Mouse (Mus musculus) limb, embryonic 12.5 days (tissue): ENCODE measurements at regions not wholly inside any gene's neighbourhood (a gene's known extent, or its start where the extent isn't known, plus 50 kb on each side); places are given as distances from the start of the nearest gene placed in this dataset.

Experiments used
- ATAC-seq: fragments of 200-750 bp; cut with Nextera tagmentation; 2 replicates; pipeline ENCODE4 v1.8.0; 2017; ENCODE audit warnings: low read depth, moderate TSS enrichment; ENCODE audit not compliant: insufficient number of reproducible peaks, insufficient read depth, low FRiP score, low TSS enrichment
- H3K27ac ChIP-seq: fragments of 300-500 bp; sonication (generic); 2 replicates; pipeline ENCODE4 v1.5.1; 2016; ENCODE audit warnings: mild to moderate bottlenecking, moderate library complexity
- H3K27me3 ChIP-seq: fragments of 300-500 bp; sonication (generic); 2 replicates; pipeline ENCODE4 v1.6.1; 2016; ENCODE audit warnings: mild to moderate bottlenecking, moderate library complexity
- H3K36me3 ChIP-seq: fragments of 300-500 bp; sonication (generic); 2 replicates; pipeline ENCODE4 v1.6.1; 2016; ENCODE audit warnings: mild to moderate bottlenecking, moderate library complexity
- H3K4me1 ChIP-seq: fragments of 300-500 bp; sonication (generic); replicated peaks from 2 replicates; pipeline ENCODE4 v1.6.1; 2016
- H3K4me2 ChIP-seq: fragments of 300-500 bp; sonication (generic); 2 replicates; pipeline ENCODE4 v1.6.1; 2016; ENCODE audit warnings: mild to moderate bottlenecking, moderate library complexity
- H3K4me3 ChIP-seq: fragments of 300-500 bp; sonication (generic); replicated peaks from 2 replicates; pipeline ENCODE4 v1.5.1; 2016; ENCODE audit warnings: mild to moderate bottlenecking
- H3K9ac ChIP-seq: fragments of 300-500 bp; sonication (generic); replicated peaks from 2 replicates; pipeline ENCODE4 v1.6.1; 2016; ENCODE audit warnings: mild to moderate bottlenecking, moderate library complexity
- H3K9me3 ChIP-seq: fragments of 300-500 bp; sonication (generic); 2 replicates; pipeline ENCODE4 v1.6.1; 2016; ENCODE audit warnings: mild to moderate bottlenecking, moderate library complexity
- WGBS: fragments of 180-500 bp; shearing (Covaris S2); methylation state at CpG from one replicate; pipeline ENCODE4 v1.1.7; 2016; 5-methylcytosine and 5-hydroxymethylcytosine counted together

DNA sequence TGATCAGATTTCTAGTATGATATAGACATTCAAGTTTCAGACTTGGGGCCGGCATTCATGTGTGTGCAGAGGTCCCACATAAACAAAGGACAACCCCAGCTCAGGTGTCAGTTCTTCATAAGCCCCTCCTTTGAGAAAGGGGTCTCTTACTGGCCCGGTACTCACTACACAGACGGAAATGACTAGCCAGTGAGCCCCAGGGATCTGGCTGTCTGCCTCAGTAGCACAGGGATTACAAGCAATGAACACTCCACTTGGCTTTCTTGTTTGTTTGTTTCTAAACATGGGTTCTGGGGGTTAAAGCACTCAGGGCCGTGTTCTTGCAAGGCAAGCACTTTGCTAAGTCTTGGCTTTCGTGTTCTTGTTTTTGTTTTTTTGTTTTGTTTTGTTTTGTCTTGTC is 115.3 kb upstream of the Atp6ap2 start:
- Histone ChIP-seq H3K27ac (no peak overlapping the region), H3K27me3 (peaks cover 15% of the 10 kb centered on the region), H3K9me3 (no peaks in the 10 kb centered on the region), H3K4me1 (peaks cover 16% of the 10 kb centered on the region), H3K4me2 (no peak overlapping the region), H3K4me3 (no peak overlapping the region), H3K9ac (no peak overlapping the region), H3K36me3 (no peaks in the 10 kb centered on the region)
- no peak for ATAC-seq
- 66% methylated on average over 5 of the region's 5 CpGs for WGBS

DNA sequence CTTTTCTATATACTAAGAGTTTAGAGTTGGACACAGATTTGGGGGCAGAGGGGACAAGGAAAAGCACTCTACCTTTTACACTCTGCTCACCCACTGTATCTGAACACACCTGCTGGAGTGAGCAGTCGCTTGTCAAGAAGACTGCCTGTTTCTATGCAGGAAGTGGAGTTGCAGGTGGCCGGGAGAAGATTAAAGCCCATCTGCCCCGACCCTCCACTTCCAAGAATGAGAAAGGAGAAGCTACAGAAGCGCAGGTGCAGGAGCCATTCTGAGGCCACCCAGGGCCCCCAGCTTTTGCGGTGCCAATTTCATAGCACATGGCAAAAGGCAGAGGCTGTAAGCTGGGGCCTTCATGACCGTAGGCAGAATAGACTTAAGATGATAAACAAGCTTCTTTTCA is 108.4 kb upstream of the Atp6ap2 start:
- ATAC-seq: no peak
- no peak overlapping the region for H3K9ac ChIP-seq
- no peaks in the 10 kb centered on the region for H3K4me1 ChIP-seq
- H3K36me3 ChIP-seq: no peaks in the 10 kb centered on the region
- H3K27me3 ChIP-seq: peaks cover 16% of the 10 kb centered on the region
- 75% methylated on average over 6 of the region's 6 CpGs for WGBS
- no peak overlapping the region for H3K4me3 ChIP-seq
- H3K9me3 ChIP-seq: no peaks in the 10 kb centered on the region
- no peak overlapping the region for H3K27ac ChIP-seq
- no peak overlapping the region for H3K4me2 ChIP-seq

DNA sequence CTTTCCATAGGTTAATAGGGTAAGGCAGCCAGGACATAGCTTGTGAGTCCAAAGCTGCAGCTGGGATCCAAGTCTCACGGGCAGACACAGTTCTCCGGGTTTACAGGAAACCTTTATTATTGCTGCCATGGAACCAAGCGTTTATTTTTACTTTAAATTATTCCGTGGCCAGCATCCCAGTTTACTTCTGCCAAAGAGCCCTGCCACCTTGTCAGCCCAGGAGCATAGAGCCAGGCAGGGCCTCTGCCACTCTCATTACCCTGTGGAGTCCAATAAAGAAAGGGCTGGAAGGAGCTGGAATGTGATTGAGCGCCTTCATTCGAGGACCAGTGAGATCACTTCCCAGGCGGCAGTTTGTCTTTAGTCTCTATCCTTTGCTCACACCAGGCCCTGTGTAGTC is 96.6 kb upstream of the Atp6ap2 start:
- WGBS: 73% methylated on average over 7 of the region's 7 CpGs
- Histone ChIP-seq H3K4me3 (no peak overlapping the region), H3K4me1 (0 out of 2 replicates have a peak, but pooled peaks cover 4% of the 10 kb centered on the region), H3K9me3 (no peaks in the 10 kb centered on the region), H3K27me3 (peaks cover 45% of the 10 kb centered on the region), H3K36me3 (no peaks in the 10 kb centered on the region), H3K27ac (no peak overlapping the region), H3K4me2 (no peak overlapping the region), H3K9ac (no peak overlapping the region)
- no peak for ATAC-seq

DNA sequence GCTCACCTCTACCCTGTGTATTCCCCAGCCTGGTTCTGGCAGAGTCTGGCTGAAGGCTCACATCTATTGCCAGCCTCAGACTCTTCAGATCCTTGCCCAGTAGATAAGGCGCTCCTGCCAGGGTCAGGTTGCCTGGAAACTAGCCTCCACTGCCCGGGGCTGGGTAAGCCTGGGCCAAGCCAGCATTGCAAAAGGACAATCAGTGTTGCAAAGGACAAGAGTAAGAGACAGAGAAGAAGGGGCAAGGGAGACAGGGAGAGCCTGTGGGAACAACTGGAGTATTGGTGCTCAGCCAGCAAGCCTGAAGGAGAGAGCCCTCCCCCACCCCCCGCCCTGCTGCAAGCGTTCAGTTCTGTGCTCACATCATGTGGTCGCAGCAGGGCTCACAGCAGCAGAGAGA is 94.4 kb upstream of the Atp6ap2 start:
- Histone ChIP-seq H3K4me3 (no peak overlapping the region), H3K4me1 (0 out of 2 replicates have a peak, but pooled peaks cover 4% of the 10 kb centered on the region), H3K4me2 (no peak overlapping the region), H3K27ac (no peak overlapping the region), H3K27me3 (peaks cover 46% of the 10 kb centered on the region), H3K36me3 (no peaks in the 10 kb centered on the region), H3K9me3 (no peaks in the 10 kb centered on the region), H3K9ac (no peak overlapping the region)
- no peak for ATAC-seq
- WGBS: 58% methylated on average over 5 of the region's 5 CpGs

- 65% methylated on average over 3 of the region's 3 CpGs for WGBS
- H3K9ac ChIP-seq: no peak overlapping the region
- no peak overlapping the region for H3K4me3 ChIP-seq
- no peaks in the 10 kb centered on the region for H3K36me3 ChIP-seq
- 0 out of 2 replicates have a peak, but pooled peaks cover 4% of the 10 kb centered on the region for H3K4me1 ChIP-seq
- ATAC-seq: no peak
- no peak overlapping the region for H3K4me2 ChIP-seq
- no peaks in the 10 kb centered on the region for H3K9me3 ChIP-seq
- no peak overlapping the region for H3K27ac ChIP-seq
- peaks cover 51% of the 10 kb centered on the region for H3K27me3 ChIP-seq
Observed at GRCm38 (mm10) chrX:12493916-12494315, 93.7 kb upstream of the Atp6ap2 start.

GRCm38 (mm10) chrX:12494535-12494934 is 93.1 kb upstream of the Atp6ap2 start:
- WGBS: 76% methylated on average over 6 of the region's 6 CpGs
- Histone ChIP-seq H3K9ac (no peak overlapping the region), H3K4me3 (no peak overlapping the region), H3K27me3 (peaks cover 53% of the 10 kb centered on the region), H3K9me3 (no peaks in the 10 kb centered on the region), H3K4me1 (0 out of 2 replicates have a peak, but pooled peaks cover 4% of the 10 kb centered on the region), H3K4me2 (no peak overlapping the region), H3K36me3 (no peaks in the 10 kb centered on the region), H3K27ac (no peak overlapping the region)
- ATAC-seq: no peak

- H3K27ac ChIP-seq: no peak overlapping the region
- no peak overlapping the region for H3K9ac ChIP-seq
- no peaks in the 10 kb centered on the region for H3K36me3 ChIP-seq
- H3K27me3 ChIP-seq: peaks cover 45% of the 10 kb centered on the region
- no peak overlapping the region for H3K4me2 ChIP-seq
- WGBS: 86% methylated on average over 3 of the region's 3 CpGs
- no peak for ATAC-seq
- H3K4me3 ChIP-seq: no peak overlapping the region
- H3K9me3 ChIP-seq: no peaks in the 10 kb centered on the region
- H3K4me1 ChIP-seq: no peaks in the 10 kb centered on the region; the same call in 1 of the 2 replicates
Observed at GRCm38 (mm10) chrX:12500601-12501000, 87.0 kb upstream of the Atp6ap2 start.

GRCm38 (mm10) chrX:12502364-12502763 is 85.2 kb upstream of the Atp6ap2 start:
- WGBS: 77% methylated on average over 4 of the region's 4 CpGs
- Histone ChIP-seq H3K27ac (no peak overlapping the region), H3K4me1 (no peaks in the 10 kb centered on the region; the same call in 1 of the 2 replicates), H3K4me3 (no peak overlapping the region), H3K36me3 (no peaks in the 10 kb centered on the region), H3K27me3 (peaks cover 39% of the 10 kb centered on the region), H3K4me2 (no peak overlapping the region), H3K9ac (no peak overlapping the region), H3K9me3 (no peaks in the 10 kb centered on the region)
- ATAC-seq: no peak

DNA sequence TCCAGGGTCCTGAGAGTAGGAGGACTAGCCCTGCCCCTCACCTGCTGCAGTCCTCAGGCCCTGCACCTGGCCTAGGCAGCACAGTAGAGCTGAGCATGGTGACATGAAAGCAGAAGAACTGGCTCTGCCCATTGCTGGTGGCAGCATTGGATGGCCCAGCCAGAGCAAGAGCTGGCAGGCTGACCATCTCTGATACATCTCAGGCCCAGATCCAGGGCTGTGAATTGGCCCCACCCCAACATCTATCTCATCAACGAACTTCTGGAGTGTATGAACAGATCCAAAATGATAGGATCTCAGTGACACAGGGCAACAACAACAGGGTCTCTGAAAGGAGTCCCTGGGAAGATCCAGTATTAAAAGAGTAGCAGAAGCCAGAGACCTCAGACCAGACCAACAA is 84.0 kb upstream of the Atp6ap2 start:
- H3K4me2 ChIP-seq: no peak overlapping the region
- WGBS: 71% methylated on average over 1 of the region's 1 CpGs
- H3K4me3 ChIP-seq: no peak overlapping the region
- no peaks in the 10 kb centered on the region for H3K9me3 ChIP-seq
- no peaks in the 10 kb centered on the region for H3K36me3 ChIP-seq
- no peaks in the 10 kb centered on the region; the same call in 1 of the 2 replicates for H3K4me1 ChIP-seq
- no peak for ATAC-seq
- H3K27ac ChIP-seq: no peak overlapping the region
- peaks cover 34% of the 10 kb centered on the region; the same call in 1 of the 2 replicates for H3K27me3 ChIP-seq
- no peak overlapping the region for H3K9ac ChIP-seq

DNA sequence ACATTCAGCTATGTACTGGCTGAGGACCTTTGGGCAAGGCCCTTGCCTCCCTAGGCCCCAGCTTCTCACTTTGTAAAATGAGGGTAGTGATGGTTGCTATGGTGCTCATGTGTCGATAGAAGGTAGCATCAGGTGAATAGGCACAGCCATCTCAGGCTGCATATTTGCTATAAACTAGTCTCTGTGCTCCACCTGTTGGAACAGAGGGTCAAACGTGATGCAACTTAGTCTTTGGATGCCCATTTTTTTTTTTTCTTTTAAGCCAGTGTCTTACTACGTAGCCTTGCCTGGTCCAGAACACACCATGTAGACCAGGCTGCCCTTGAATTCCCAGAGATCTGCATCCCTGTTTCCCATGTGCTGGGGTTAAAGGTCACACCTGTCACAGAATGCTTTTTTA is 76.5 kb upstream of the Atp6ap2 start:
- no peak overlapping the region for H3K27ac ChIP-seq
- ATAC-seq: no peak
- H3K9ac ChIP-seq: no peak overlapping the region
- WGBS: 58% methylated on average over 3 of the region's 3 CpGs
- H3K4me1 ChIP-seq: no peaks in the 10 kb centered on the region
- no peaks in the 10 kb centered on the region for H3K36me3 ChIP-seq
- no peaks in the 10 kb centered on the region for H3K9me3 ChIP-seq
- H3K4me3 ChIP-seq: no peak overlapping the region
- H3K4me2 ChIP-seq: no peak overlapping the region
- peaks cover 15% of the 10 kb centered on the region for H3K27me3 ChIP-seq

- ATAC-seq: peak; percentile 87
- Histone ChIP-seq H3K9me3 (no peaks in the 10 kb centered on the region), H3K4me2 (no peak overlapping the region), H3K4me1 (peaks cover 11% of the 10 kb centered on the region; the same call in 1 of the 2 replicates), H3K27ac (peak overlapping the region; percentile 41; the same call in 1 of the 2 replicates), H3K36me3 (no peaks in the 10 kb centered on the region), H3K9ac (no peak overlapping the region), H3K27me3 (peaks cover 5% of the 10 kb centered on the region; the same call in 1 of the 2 replicates), H3K4me3 (no peak overlapping the region)
- WGBS: 29% methylated on average over 3 of the region's 3 CpGs
Observed at GRCm38 (mm10) chrX:12525044-12525443, 62.6 kb upstream of the Atp6ap2 start.
